Mouse (Mus musculus): ENCODE measurements around the gene Slc38a6. TPM values are rescaled to one million over a fixed set of nuclear protein-coding genes. Genes with fewer than 3 reads are reported as not detected.

Slc38a6 gene
- 6.2 and 7.8 TPM in 2 replicates for polyA plus RNA-seq (2015; fragmentation: Nextera tagmentation; extraction: Ambion mirVana)

GRCm38 (mm10) chr12:73286287-73287092 is at the start of gene Slc38a6, which contains the start of gene Trmt5:
TSS of gene Slc38a6 (plus strand) at chr12:73286779.
TSS of gene Trmt5 (minus strand) at chr12:73286710.

Other genes starting within 250 kb of the Slc38a6 start
- gene Six1, start 232.9 kb upstream of the Slc38a6 start, polyA plus RNA-seq (2015; fragmentation: Nextera tagmentation; extraction: Ambion mirVana) = 0.25 and 0.41 TPM in 2 replicates
- gene Six4, start 173.3 kb upstream of the Slc38a6 start, polyA plus RNA-seq (2015; fragmentation: Nextera tagmentation; extraction: Ambion mirVana) = 0.43 and 0.45 TPM in 2 replicates
- 16.9 and 19.9 TPM in 2 replicates for gene Mnat1, start 163.1 kb upstream of the Slc38a6 start, polyA plus RNA-seq (2015; fragmentation: Nextera tagmentation; extraction: Ambion mirVana)
- 7.7 and 9.9 TPM in 2 replicates for gene Trmt5, start 69 bp upstream of the Slc38a6 start, polyA plus RNA-seq (2015; fragmentation: Nextera tagmentation; extraction: Ambion mirVana)